ENCODE assay signal across 8 mouse cellular contexts in genomic region chr9:72111004-72111621, GRCm38 (mm10). TPM values are rescaled to one million over a fixed set of nuclear protein-coding genes. Genes with fewer than 3 reads are reported as not detected.
DNase-seq lines count a peak whose midpoint lies in the region; ATAC-seq lines count a peak whose summit lies in the region.

No protein-coding gene starts in this region.

- peak overlapping the region; percentile 89 for H3K4me3 ChIP-seq in intestine, embryonic 15.5 days (replicated peaks)
- H3K4me3 ChIP-seq in limb, embryonic 10.5 days, result peak overlapping the region; percentile 98
- peak overlapping the region; percentile 98 for H3K4me3 ChIP-seq in midbrain, embryonic 10.5 days

- no peaks in the 10 kb centered on the region for H3K9me3 ChIP-seq in intestine, embryonic 15.5 days
- H3K9me3 ChIP-seq in limb, embryonic 10.5 days (replicated peaks), result no peaks in the 10 kb centered on the region
- H3K9me3 ChIP-seq in midbrain, embryonic 10.5 days (replicated peaks), result no peaks in the 10 kb centered on the region

- H3K36me3 ChIP-seq in intestine, embryonic 15.5 days, result no peaks in the 10 kb centered on the region
- H3K36me3 ChIP-seq in limb, embryonic 10.5 days, result peaks cover 28% of the 10 kb centered on the region
- peaks cover 26% of the 10 kb centered on the region for H3K36me3 ChIP-seq in midbrain, embryonic 10.5 days

- DNase-seq in adrenal gland, adult 2 months, result peak; percentile 88
- DNase-seq in embryo, embryonic 11 days, result peak; percentile 82
- DNase-seq in gastrocnemius, postnatal 36 days, result peak; percentile 31 to 72
- DNase-seq in limb, embryonic 10.5 days (ENCODE audit: low spot score), result peak; percentile 83
- peak; percentile 79 for DNase-seq in midbrain, embryonic 10.5 days (ENCODE audit: low spot score)
- peak; percentile 28 for DNase-seq in skeletal muscle tissue, adult 2 months (ENCODE audit: low read depth, low spot score)
- DNase-seq in urinary bladder, postnatal 4 days (ENCODE audit: low spot score in 2 of 2), result peak; percentile 60 to 62

- no peaks in the 10 kb centered on the region for H3K4me1 ChIP-seq in intestine, embryonic 15.5 days (replicated peaks)
- peaks cover 20% of the 10 kb centered on the region for H3K4me1 ChIP-seq in limb, embryonic 10.5 days
- peaks cover 29% of the 10 kb centered on the region for H3K4me1 ChIP-seq in midbrain, embryonic 10.5 days

- peak; percentile 84 for ATAC-seq in intestine, embryonic 15.5 days

- WGBS in intestine, embryonic 15.5 days, result under 1% methylated on average over 64 of the region's 90 CpGs
- under 1% methylated on average over 90 of the region's 90 CpGs for WGBS in limb, embryonic 10.5 days
- under 1% methylated on average over 88 of the region's 90 CpGs for WGBS in midbrain, embryonic 10.5 days

- peak overlapping the region; percentile 100 for H3K9ac ChIP-seq in intestine, embryonic 15.5 days

- H3K27ac ChIP-seq in intestine, embryonic 15.5 days, result peak overlapping the region; percentile 98
- H3K27ac ChIP-seq in limb, embryonic 10.5 days, result peak overlapping the region; percentile 100
- peak overlapping the region; percentile 100 for H3K27ac ChIP-seq in midbrain, embryonic 10.5 days (replicated peaks)

- peak overlapping the region; percentile 62 for H3K4me2 ChIP-seq in intestine, embryonic 15.5 days (replicated peaks)

- intact Hi-C loops in gastrocnemius, postnatal 36 days (cut with DNase I), result loop anchor here (1.0 to 10.0 kb wide), 2 partner anchors 22 to 276 kb away; no protein-coding TSS in a partner anchor

- H3K27me3 ChIP-seq in intestine, embryonic 15.5 days (replicated peaks), result no peaks in the 10 kb centered on the region
- no peaks in the 10 kb centered on the region for H3K27me3 ChIP-seq in limb, embryonic 10.5 days (ENCODE audit: low read depth, poor library complexity, severe bottlenecking)
- H3K27me3 ChIP-seq in midbrain, embryonic 10.5 days (ENCODE audit: low read depth, poor library complexity, severe bottlenecking), result peaks cover 11% of the 10 kb centered on the region

RNA-seq across cellular contexts. Expression of gene Tcf12, which starts 0.6 kb away (rescaled TPM):
- total RNA-seq in adrenal gland, adult 2 months (2021), result 10 to 100 TPM; 81.1 to 97.5 TPM
- 50.2 and 52.2 TPM in 2 replicates for polyA plus RNA-seq in adrenal gland, adult 2 months (2012; rRNA removed)
- total RNA-seq in gastrocnemius, postnatal 36 days (2021), result 10 to 100 TPM; 25.8 to 27.6 TPM
- polyA plus RNA-seq in intestine, embryonic 15.5 days (2015; fragmentation: Nextera tagmentation; extraction: Ambion mirVana), result 34.8 and 35.2 TPM in 2 replicates
- 201 and 216 TPM in 2 replicates for polyA plus RNA-seq in limb, embryonic 10.5 days (2016; fragmentation: Nextera tagmentation; extraction: Ambion mirVana)
- polyA plus RNA-seq in midbrain, embryonic 10.5 days (2016; fragmentation: Nextera tagmentation; extraction: Ambion mirVana), result 165 and 180 TPM in 2 replicates

Comparison
In these comparisons a context has a peak if more than half of its experiments do, and no peak if none do; other contexts are left out.
1. Peak in every context shown above with its lines: DNase-seq, ATAC-seq, H3K4me3 ChIP-seq and H3K27ac ChIP-seq.
2. DNase-seq: peak in every context shown above with its lines; median percentile 88 in adrenal gland, adult 2 months; 83 in limb, embryonic 10.5 days; 82 in embryo, embryonic 11 days; 79 in midbrain, embryonic 10.5 days; 61 in urinary bladder, postnatal 4 days; 52 in gastrocnemius, postnatal 36 days; 28 in skeletal muscle tissue, adult 2 months.